Mouse (Mus musculus): ENCODE measurements around the gene Ebf3. TPM values are rescaled to one million over a fixed set of nuclear protein-coding genes. Genes with fewer than 3 reads are reported as not detected.
A peak's percentile ranks its signal among the peaks of the same experiment; 100 is the strongest.

The Ebf3 gene
- 22.2 and 27.7 TPM in 2 replicates for polyA plus RNA-seq (2015; fragmentation: Nextera tagmentation; extraction: Ambion mirVana)

GRCm38 (mm10) chr7:137313904-137314691 is at the start of gene Ebf3:
Gene Ebf3 (minus strand): TSS chr7:137314445.
- Histone ChIP-seq H3K9me3 (no peaks in the 10 kb centered on the region), H3K27me3 (peaks cover 43% of the 10 kb centered on the region), H3K4me2 (peak within 1 kb of the TSS; percentile 77), H3K4me1 (replicated peaks) (peaks cover 81% of the 10 kb centered on the region), H3K4me3 (peak within 1 kb of the TSS; percentile 79), H3K27ac (peak within 1 kb of the TSS; percentile 98), H3K9ac (peak within 1 kb of the TSS; percentile 99), H3K36me3 (peaks cover 3% of the 10 kb centered on the region; the same call in 1 of the 2 replicates)
- WGBS, result under 1% methylated on average over 112 of the region's 127 CpGs
- peak; percentile 83 for ATAC-seq (ENCODE audit: low FRiP score)

GRCm38 (mm10) chr7:137346860-137347259 is 32.6 kb upstream of the Ebf3 start:
- Histone ChIP-seq H3K9me3 (no peaks in the 10 kb centered on the region), H3K36me3 (no peaks in the 10 kb centered on the region), H3K4me2 (no peak overlapping the region), H3K27ac (no peak overlapping the region), H3K4me1 (replicated peaks) (no peaks in the 10 kb centered on the region), H3K4me3 (no peak overlapping the region), H3K27me3 (no peaks in the 10 kb centered on the region), H3K9ac (no peak overlapping the region)
- no peak for ATAC-seq (ENCODE audit: low FRiP score)
- WGBS, result 82% methylated on average over 7 of the region's 7 CpGs

- Histone ChIP-seq H3K4me2 (no peak overlapping the region), H3K9me3 (no peaks in the 10 kb centered on the region), H3K4me1 (replicated peaks) (no peaks in the 10 kb centered on the region), H3K9ac (no peak overlapping the region), H3K27ac (no peak overlapping the region), H3K36me3 (no peaks in the 10 kb centered on the region), H3K27me3 (no peaks in the 10 kb centered on the region), H3K4me3 (no peak overlapping the region)
- 76% methylated on average over 10 of the region's 10 CpGs for WGBS
- ATAC-seq (ENCODE audit: low FRiP score), result no peak
Measured at GRCm38 (mm10) chr7:137346068-137346467, 31.8 kb upstream of the Ebf3 start.

- H3K4me1 ChIP-seq (replicated peaks), result no peaks in the 10 kb centered on the region
- WGBS, result 100% methylated on average over 2 of the region's 2 CpGs
- ATAC-seq (ENCODE audit: low FRiP score), result no peak
Measured at GRCm38 (mm10) chr7:137333951-137334350, 19.7 kb upstream of the Ebf3 start.

DNA sequence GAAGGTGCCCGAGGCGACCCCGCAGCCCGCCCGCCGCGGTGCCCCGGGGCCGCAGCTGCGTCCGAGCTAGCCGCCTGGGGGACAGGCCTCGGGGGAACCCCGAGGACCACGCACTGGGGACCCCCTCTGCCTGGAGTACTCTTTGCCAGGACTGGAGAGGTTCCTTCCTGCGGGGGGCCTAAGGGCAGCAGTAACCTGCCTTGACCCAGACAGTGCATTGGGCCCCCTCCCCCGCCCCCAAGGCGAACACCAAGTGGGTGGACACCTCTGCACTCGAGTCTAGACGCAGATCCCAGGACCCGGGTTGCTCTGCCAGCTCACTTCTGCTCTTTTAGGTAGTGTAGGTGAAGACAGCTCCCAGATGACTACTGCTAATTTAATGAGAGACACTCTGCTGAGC is 8.7 kb upstream of the Ebf3 start:
- peak overlapping the region; percentile 83 for H3K27ac ChIP-seq
- H3K9ac ChIP-seq, result peak overlapping the region; percentile 74
- peaks cover 82% of the 10 kb centered on the region for H3K27me3 ChIP-seq
- H3K4me3 ChIP-seq, result peak overlapping the region; percentile 52
- peak; percentile 39; the same call in 1 of the 2 replicates for ATAC-seq (ENCODE audit: low FRiP score)
- H3K36me3 ChIP-seq, result no peaks in the 10 kb centered on the region
- peaks cover 51% of the 10 kb centered on the region for H3K4me1 ChIP-seq (replicated peaks)
- peak overlapping the region; percentile 77 for H3K4me2 ChIP-seq
- H3K9me3 ChIP-seq, result no peaks in the 10 kb centered on the region
- 2% methylated on average over 21 of the region's 21 CpGs for WGBS

More at GRCm38 (mm10) chr7:137333951-137334350, 19.7 kb upstream of the Ebf3 start:
- Histone ChIP-seq H3K27ac (no peak overlapping the region), H3K4me3 (no peak overlapping the region), H3K9me3 (no peaks in the 10 kb centered on the region), H3K27me3 (peaks cover 19% of the 10 kb centered on the region), H3K4me2 (no peak overlapping the region), H3K9ac (no peak overlapping the region), H3K36me3 (no peaks in the 10 kb centered on the region)

GRCm38 (mm10) chr7:137321961-137322784 is 7.9 kb upstream of the Ebf3 start:
- Histone ChIP-seq H3K4me2 (peak overlapping the region; percentile 77), H3K4me1 (replicated peaks) (peaks cover 58% of the 10 kb centered on the region), H3K9ac (peak overlapping the region; percentile 74), H3K36me3 (no peaks in the 10 kb centered on the region), H3K9me3 (no peaks in the 10 kb centered on the region), H3K27me3 (peaks cover 88% of the 10 kb centered on the region), H3K27ac (peak overlapping the region; percentile 83), H3K4me3 (peak overlapping the region; percentile 52)
- ATAC-seq (ENCODE audit: low FRiP score), result no peak
- 0% methylated on average over 72 of the region's 72 CpGs for WGBS

DNA sequence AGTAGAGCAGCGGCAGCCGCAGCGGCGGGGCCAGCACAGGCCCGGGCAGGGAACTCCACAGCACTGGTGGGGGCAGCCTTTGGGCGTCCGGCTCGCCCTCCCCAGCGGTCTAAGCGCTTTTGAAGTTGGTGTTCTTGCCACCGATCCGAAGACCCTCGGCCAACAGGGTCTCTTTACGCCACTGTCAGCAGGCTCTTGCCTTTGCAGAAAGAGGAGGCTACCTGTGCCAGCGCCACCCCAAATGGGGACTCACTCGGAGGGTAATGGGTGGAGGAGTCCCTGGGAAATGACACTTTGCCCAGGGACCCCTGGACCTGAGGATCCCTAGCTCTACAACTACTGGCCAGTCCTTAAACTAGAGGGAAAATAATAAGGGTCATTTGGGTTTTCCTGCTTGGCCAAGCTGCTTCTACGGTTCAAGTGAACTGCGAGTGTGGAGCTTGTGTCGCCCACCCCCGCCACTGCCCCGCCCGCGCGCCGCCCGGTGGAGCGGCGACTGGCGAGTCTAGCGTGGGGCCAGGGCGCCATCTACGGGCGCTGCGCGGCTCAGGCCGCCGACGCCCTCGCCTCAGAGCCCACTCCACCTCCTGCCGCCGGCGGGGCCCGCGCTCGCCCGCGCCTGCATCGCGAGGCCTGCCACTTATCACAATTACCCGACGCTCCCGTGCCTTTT is 7.0 kb upstream of the Ebf3 start:
- Histone ChIP-seq H3K9ac (peak overlapping the region; percentile 74), H3K27ac (peak overlapping the region; percentile 83), H3K36me3 (no peaks in the 10 kb centered on the region), H3K4me3 (peak overlapping the region; percentile 52), H3K4me2 (peak overlapping the region; percentile 77), H3K27me3 (peaks cover 89% of the 10 kb centered on the region), H3K4me1 (replicated peaks) (peaks cover 67% of the 10 kb centered on the region), H3K9me3 (no peaks in the 10 kb centered on the region)
- under 1% methylated on average over 52 of the region's 52 CpGs for WGBS
- ATAC-seq (ENCODE audit: low FRiP score), result peak; percentile 52; the same call in 1 of the 2 replicates

DNA sequence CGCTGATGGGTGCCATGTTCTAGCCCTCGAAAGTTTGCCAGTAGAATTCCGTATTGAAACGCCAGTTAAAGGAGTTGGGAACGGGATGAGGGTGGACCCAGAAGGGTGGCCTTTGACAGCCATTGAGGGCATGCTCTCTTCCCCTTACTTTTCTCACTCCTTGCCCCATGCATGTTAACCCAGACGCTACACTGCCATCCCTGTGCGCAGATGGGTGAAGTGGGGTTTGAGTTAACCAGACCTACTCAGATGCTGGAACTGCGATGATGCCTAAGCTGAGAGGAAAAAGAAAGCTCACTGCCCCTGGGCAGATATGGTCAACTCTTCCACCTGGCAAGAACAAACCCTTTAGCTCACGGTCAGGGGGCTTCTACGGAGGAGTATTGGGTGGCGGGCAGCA is 6.1 kb upstream of the Ebf3 start:
- Histone ChIP-seq H3K27ac (peak overlapping the region; percentile 70), H3K9ac (peak overlapping the region; percentile 74), H3K4me3 (peak overlapping the region; percentile 52), H3K9me3 (no peaks in the 10 kb centered on the region), H3K27me3 (peaks cover 87% of the 10 kb centered on the region), H3K4me1 (replicated peaks) (peaks cover 74% of the 10 kb centered on the region), H3K4me2 (peak overlapping the region; percentile 77), H3K36me3 (no peaks in the 10 kb centered on the region)
- no peak for ATAC-seq (ENCODE audit: low FRiP score)
- WGBS, result 3% methylated on average over 11 of the region's 11 CpGs

GRCm38 (mm10) chr7:137318924-137319885 is 5.0 kb upstream of the Ebf3 start:
- peaks cover 84% of the 10 kb centered on the region for H3K4me1 ChIP-seq (replicated peaks)
- H3K4me3 ChIP-seq, result peak overlapping the region; percentile 52
- no peak for ATAC-seq (ENCODE audit: low FRiP score)
- H3K9ac ChIP-seq, result peak overlapping the region; percentile 99
- H3K27ac ChIP-seq, result peak overlapping the region; percentile 98
- no peaks in the 10 kb centered on the region for H3K9me3 ChIP-seq
- under 1% methylated on average over 48 of the region's 48 CpGs for WGBS
- no peaks in the 10 kb centered on the region for H3K36me3 ChIP-seq
- peaks cover 84% of the 10 kb centered on the region for H3K27me3 ChIP-seq
- H3K4me2 ChIP-seq, result peak overlapping the region; percentile 77

DNA sequence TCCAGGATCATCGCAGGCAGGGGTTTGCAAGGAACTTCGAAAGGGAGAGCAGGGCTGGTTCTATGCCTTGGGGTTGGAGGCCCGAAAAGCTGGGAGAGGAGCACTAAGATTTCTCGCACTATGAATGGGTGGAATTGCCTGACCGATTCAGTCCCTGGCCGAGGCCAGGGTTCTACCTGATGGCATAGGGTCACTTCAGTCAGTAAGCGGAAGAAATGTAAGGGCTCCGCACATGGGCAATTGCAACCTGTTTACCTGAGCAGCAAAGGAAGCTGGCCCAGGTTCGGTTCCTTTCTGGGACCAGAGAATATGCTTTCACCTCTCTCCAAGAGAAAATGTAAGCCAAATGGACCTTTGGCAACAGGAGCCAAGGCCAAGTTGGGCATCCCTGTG is 4.1 kb upstream of the Ebf3 start:
- peak overlapping the region; percentile 98 for H3K27ac ChIP-seq
- H3K9me3 ChIP-seq, result no peaks in the 10 kb centered on the region
- H3K4me2 ChIP-seq, result peak overlapping the region; percentile 77
- H3K27me3 ChIP-seq, result peaks cover 76% of the 10 kb centered on the region
- H3K36me3 ChIP-seq, result no peaks in the 10 kb centered on the region
- 4% methylated on average over 9 of the region's 9 CpGs for WGBS
- peak overlapping the region; percentile 99 for H3K9ac ChIP-seq
- no peak for ATAC-seq (ENCODE audit: low FRiP score)
- peak overlapping the region; percentile 52 for H3K4me3 ChIP-seq
- peaks cover 89% of the 10 kb centered on the region for H3K4me1 ChIP-seq (replicated peaks)
